Mouse (Mus musculus) hindbrain, embryonic 11.5 days (tissue): ENCODE data around the gene Spink2. TPM values are rescaled to one million over a fixed set of nuclear protein-coding genes. Genes with fewer than 3 reads are reported as not detected.

Experiments used
- ATAC-seq: fragments of 200-750 bp; cut with Nextera tagmentation; 2 replicates; pipeline ENCODE4 v1.8.0; 2017; ENCODE audit warnings: mild to moderate bottlenecking, moderate TSS enrichment, moderate library complexity; ENCODE audit not compliant: low FRiP score
- DNase-seq: peaks from one replicate; pipeline ENCODE4 v3.0.0-alpha.2; 2015; ENCODE audit warnings: low spot score
- H3K27ac ChIP-seq: fragments of 300-500 bp; sonication (generic); 2 replicates; pipeline ENCODE4 v1.5.1; 2014; ENCODE audit warnings: mild to moderate bottlenecking, low read depth, low read length
- H3K27me3 ChIP-seq: fragments of 300-500 bp; sonication (generic); 2 replicates; pipeline ENCODE4 v1.6.1; 2014; ENCODE audit warnings: mild to moderate bottlenecking, low read length, moderate library complexity, mixed read lengths; ENCODE audit not compliant: control insufficient read depth, insufficient read depth
- H3K36me3 ChIP-seq: fragments of 300-500 bp; sonication (generic); 2 replicates; pipeline ENCODE4 v1.6.1; 2014; ENCODE audit warnings: mild to moderate bottlenecking, low read length, moderate library complexity, mixed read lengths; ENCODE audit not compliant: control insufficient read depth, insufficient read depth
- H3K4me1 ChIP-seq: fragments of 300-500 bp; sonication (generic); replicated peaks from 2 replicates; pipeline ENCODE4 v1.6.1; 2014; ENCODE audit warnings: low read length, mixed read lengths; ENCODE audit not compliant: control insufficient read depth, insufficient read depth
- H3K4me2 ChIP-seq: fragments of 300-500 bp; sonication (generic); replicated peaks from 2 replicates; pipeline ENCODE4 v1.6.1; 2014; ENCODE audit warnings: mild to moderate bottlenecking, low read depth, low read length
- H3K4me3 ChIP-seq: fragments of 300-500 bp; sonication (generic); 2 replicates; pipeline ENCODE4 v1.5.1; 2014; ENCODE audit warnings: low read depth, low read length
- H3K9ac ChIP-seq: fragments of 300-500 bp; sonication (generic); 2 replicates; pipeline ENCODE4 v1.6.1; 2014; ENCODE audit warnings: low read depth, low read length
- H3K9me3 ChIP-seq: fragments of 300-500 bp; sonication (generic); 2 replicates; pipeline ENCODE4 v1.6.1; 2016; ENCODE audit warnings: low read length; ENCODE audit not compliant: control insufficient read depth
- WGBS: fragments of 180-500 bp; shearing (Covaris S2); extraction: QIAGEN DNeasy Blood & Tissue Kit; methylation state at CpG from one replicate; pipeline ENCODE4 v1.1.7; 2014; 5-methylcytosine and 5-hydroxymethylcytosine counted together
- polyA plus RNA-seq: library from polyadenylated mRNA; unstranded; fragments of >200 nt; fragmentation: Nextera tagmentation; extraction: Ambion mirVana; gene quantifications from 2 replicates; pipeline ENCODE4 v1.2.1, GENCODE M21; 2014

Spink2 gene
- polyA plus RNA-seq, 1 experiment from 2014 or later, result 0.77 TPM

DNA sequence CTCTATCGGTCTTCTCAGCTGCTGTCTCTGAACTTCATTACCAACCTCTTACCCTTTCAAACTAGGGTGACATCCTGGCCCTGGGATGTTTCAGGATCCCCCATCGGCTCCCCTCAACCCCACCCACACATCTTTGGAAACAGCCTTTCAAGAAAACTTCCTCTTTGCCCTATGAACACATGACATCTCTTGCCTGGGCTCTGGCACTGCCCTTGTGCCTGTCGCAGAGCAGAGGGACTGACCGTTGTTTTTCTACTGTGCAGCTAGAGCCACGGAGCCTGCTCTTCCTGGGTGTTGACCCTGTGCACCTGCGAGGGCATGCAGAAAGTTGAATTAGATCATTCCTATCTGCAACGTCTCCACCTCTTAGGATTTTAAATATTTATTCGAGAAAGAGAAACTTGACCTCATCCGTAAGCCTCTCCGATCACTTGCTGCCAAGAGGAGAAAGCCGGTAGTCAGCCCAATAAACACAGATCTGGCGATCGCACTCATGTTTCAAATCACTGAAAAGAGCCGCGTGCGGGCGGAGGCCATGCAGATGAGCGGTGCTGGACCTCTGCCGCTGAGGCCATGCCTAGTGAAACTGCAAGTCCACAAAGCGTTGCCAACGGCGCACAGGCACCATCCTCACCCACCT lies 43.8 kb downstream of the Spink2 start:
- no peak overlapping the region for H3K27ac ChIP-seq
- 88% methylated on average over 22 of the region's 22 CpGs for WGBS
- H3K4me2 ChIP-seq, result no peak overlapping the region
- no peak for ATAC-seq
- H3K27me3 ChIP-seq, result no peaks in the 10 kb centered on the region
- no peaks in the 10 kb centered on the region for H3K9me3 ChIP-seq
- no peak overlapping the region for H3K4me3 ChIP-seq
- no peaks in the 10 kb centered on the region for H3K36me3 ChIP-seq
- no peak overlapping the region for H3K9ac ChIP-seq
- DNase-seq, result no peak
- H3K4me1 ChIP-seq, result no peaks in the 10 kb centered on the region

DNA sequence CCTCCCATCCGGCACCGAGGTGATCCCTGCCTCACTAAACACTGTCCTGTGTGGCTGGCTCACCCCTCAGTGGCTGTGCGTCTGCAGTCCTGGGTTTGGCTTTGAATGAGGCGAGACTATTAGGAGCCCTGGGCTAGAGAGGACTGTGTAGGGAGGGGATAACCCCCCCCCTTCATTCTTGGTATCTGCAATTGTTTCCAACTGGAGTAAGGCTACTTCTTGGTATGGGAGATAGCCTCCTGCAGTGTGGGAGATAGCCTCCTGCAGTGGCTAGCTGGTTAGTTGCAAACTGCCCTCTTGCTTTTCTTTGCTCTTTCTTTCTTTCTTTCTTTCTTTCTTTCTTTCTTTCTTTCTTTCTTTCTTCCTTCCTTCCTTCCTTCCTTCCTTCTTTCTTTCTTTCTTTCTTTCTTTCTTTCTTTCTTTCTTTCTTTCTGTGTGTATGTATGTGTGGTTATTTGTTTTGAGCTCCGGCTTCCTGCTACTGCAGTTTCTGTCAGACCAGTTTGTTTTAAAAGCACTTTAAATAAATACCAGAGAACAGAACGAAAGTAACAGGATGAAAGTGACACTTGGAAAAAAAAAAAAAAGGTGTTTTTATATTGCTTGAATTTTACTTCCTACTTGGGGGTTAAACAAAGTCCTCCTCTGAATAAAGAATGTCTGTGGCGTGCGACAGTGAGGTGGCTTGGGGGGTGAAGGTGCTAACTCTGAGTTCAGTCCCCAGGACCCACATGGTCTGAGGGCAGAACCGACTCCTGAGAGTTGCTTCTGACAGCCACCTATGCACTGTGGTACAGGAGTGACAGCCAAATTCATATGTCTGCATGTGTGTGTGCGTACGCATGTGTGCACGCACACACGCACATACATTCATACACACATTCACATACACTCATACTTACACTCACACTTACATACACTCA lies 45.3 kb downstream of the Spink2 start:
- H3K4me2 ChIP-seq, result no peak overlapping the region
- H3K27me3 ChIP-seq, result no peaks in the 10 kb centered on the region
- H3K4me1 ChIP-seq, result no peaks in the 10 kb centered on the region
- DNase-seq, result no peak
- ATAC-seq, result no peak
- no peak overlapping the region for H3K9ac ChIP-seq
- H3K36me3 ChIP-seq, result no peaks in the 10 kb centered on the region
- H3K27ac ChIP-seq, result no peak overlapping the region
- no peak overlapping the region for H3K4me3 ChIP-seq
- WGBS, result 69% methylated on average over 13 of the region's 13 CpGs
- no peaks in the 10 kb centered on the region for H3K9me3 ChIP-seq

DNA sequence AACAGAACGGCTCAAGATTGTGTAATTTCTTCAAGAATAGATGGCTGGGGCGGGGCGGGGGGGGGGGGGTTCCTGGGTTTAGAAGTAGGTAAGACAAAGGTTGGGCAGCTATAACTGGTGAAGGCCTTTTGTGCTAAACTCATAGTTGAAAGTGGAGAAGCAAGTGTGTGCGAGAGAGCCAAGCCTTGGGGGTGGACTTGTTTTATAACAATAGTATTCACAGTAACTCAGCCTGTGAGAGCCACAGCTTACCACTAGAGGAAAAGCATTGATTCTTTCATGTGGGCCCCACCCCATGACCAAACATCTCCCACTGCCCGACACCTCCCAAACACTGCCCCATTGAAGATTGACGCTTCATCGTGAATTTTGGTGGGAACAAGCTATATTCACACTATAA lies 47.7 kb downstream of the Spink2 start:
- H3K36me3 ChIP-seq, result no peaks in the 10 kb centered on the region
- no peak for DNase-seq
- H3K4me1 ChIP-seq, result no peaks in the 10 kb centered on the region
- no peak overlapping the region for H3K4me3 ChIP-seq
- no peak overlapping the region for H3K9ac ChIP-seq
- no peaks in the 10 kb centered on the region for H3K9me3 ChIP-seq
- no peaks in the 10 kb centered on the region for H3K27me3 ChIP-seq
- no peak for ATAC-seq
- 91% methylated on average over 7 of the region's 7 CpGs for WGBS
- no peak overlapping the region for H3K4me2 ChIP-seq
- H3K27ac ChIP-seq, result no peak overlapping the region

DNA sequence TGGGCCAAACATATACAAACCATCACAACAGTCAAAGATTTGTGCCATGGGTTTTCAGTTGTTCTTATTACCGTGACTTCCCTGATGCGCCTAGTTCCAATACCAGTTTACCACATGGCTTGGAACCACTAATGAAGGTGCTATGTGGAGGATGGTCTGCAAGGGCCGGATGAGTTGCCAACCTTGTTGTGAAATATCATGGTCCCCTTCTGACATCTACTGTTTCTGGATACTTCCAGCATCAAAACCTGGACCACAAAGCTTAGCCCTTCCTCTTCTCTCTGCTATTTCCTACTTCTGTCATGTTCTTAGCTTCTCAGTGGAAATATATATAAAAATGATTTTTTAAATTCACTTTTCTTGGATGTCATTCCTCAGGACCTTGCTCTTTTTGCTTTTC lies 48.7 kb downstream of the Spink2 start:
- H3K9me3 ChIP-seq, result no peaks in the 10 kb centered on the region
- no peaks in the 10 kb centered on the region for H3K4me1 ChIP-seq
- H3K4me3 ChIP-seq, result no peak overlapping the region
- no peak for ATAC-seq
- DNase-seq, result no peak
- no peak overlapping the region for H3K9ac ChIP-seq
- no peak overlapping the region for H3K4me2 ChIP-seq
- H3K27ac ChIP-seq, result no peak overlapping the region
- H3K36me3 ChIP-seq, result no peaks in the 10 kb centered on the region
- 92% methylated on average over 3 of the region's 3 CpGs for WGBS
- H3K27me3 ChIP-seq, result no peaks in the 10 kb centered on the region

DNA sequence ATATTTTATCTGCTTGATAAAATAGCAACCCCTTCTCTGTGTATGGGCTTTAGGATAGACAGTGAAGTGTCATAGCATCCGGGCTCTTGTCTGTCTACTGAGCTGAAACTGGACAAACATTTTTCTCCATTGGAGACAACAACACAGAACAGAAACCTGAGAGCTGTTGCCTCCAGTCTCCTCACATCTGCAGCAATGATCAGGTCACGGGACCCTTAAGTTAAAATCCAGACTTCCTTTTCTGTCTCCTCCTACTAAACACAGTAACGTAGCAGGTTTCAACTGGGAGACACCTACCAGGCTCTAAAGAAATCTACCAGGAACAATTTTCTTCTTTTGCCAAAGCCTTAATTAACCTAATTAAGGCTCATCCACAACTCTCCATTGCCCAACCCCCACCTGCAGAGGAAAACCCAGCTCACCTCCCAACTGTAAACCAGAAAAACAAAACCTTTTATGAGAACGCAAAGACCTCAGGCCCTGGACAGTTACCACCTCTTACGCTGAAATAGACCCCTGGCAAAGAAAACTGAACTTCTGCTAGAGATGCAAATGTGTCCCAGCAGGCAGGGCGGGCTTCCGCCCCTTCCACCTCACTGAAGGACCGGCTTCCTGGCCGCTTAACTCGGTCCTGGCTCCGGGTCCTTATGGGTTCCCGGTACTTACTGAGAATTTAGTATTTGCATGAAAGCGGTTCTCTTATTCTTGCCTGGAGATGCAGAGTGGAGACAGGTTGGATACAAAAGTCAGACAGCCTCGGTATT lies 53.3 kb downstream of the Spink2 start:
- H3K4me3 ChIP-seq, result no peak overlapping the region
- 43% methylated on average over 14 of the region's 14 CpGs for WGBS
- no peak overlapping the region for H3K27ac ChIP-seq
- no peak for ATAC-seq
- no peaks in the 10 kb centered on the region for H3K4me1 ChIP-seq
- no peak overlapping the region for H3K4me2 ChIP-seq
- no peaks in the 10 kb centered on the region for H3K36me3 ChIP-seq
- H3K9ac ChIP-seq, result no peak overlapping the region
- no peak for DNase-seq
- H3K9me3 ChIP-seq, result no peaks in the 10 kb centered on the region
- no peaks in the 10 kb centered on the region for H3K27me3 ChIP-seq

DNA sequence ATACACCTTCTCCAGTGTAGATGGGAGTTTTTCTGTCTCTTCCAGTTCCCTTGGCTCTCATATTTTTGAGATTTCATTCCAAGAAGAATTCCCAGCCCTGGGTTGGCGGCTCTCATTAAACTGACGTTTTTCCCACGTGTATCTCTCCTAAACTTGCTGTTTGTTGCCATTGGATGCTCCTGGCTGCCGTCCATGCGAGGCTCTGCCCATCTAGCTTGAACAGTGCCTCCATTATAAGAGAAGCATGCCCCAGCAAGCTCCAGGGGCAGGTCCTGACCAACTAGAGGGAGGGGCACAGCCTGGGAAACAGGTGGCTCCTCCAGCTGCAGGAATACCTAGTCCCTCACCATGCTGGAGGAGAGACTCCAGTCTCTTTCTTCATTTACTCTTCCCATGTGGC lies 54.3 kb downstream of the Spink2 start:
- Histone ChIP-seq H3K4me3 (no peak overlapping the region), H3K9ac (no peak overlapping the region), H3K27ac (no peak overlapping the region), H3K9me3 (no peaks in the 10 kb centered on the region), H3K4me2 (no peak overlapping the region), H3K4me1 (no peaks in the 10 kb centered on the region), H3K27me3 (no peaks in the 10 kb centered on the region), H3K36me3 (no peaks in the 10 kb centered on the region)
- ATAC-seq (no peak), DNase-seq (no peak)
- WGBS, result 73% methylated on average over 5 of the region's 5 CpGs

DNA sequence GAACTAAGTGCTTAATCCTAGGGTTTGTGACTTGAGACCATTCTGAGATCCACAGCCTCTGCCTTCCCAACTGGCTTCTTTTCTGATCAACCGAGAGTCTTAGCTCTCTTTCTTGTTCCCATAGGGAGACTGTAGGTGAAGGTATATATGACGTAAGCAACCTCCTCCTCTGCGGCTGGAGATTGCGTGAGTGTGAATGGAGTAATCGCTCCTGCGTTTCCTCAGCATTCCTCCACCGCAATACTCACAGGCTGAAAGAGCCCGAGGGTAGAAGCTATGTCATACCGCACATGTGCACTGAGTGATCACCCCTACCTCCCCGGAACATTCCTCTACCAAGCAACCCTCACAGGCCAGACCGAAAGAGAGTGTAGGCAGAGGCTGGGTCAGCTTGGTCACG lies 55.7 kb downstream of the Spink2 start:
- ATAC-seq, result no peak
- Histone ChIP-seq H3K27ac (no peak overlapping the region), H3K4me2 (no peak overlapping the region), H3K4me3 (no peak overlapping the region), H3K4me1 (no peaks in the 10 kb centered on the region), H3K9me3 (no peaks in the 10 kb centered on the region), H3K36me3 (no peaks in the 10 kb centered on the region), H3K9ac (no peak overlapping the region), H3K27me3 (no peaks in the 10 kb centered on the region)
- DNase-seq, result no peak
- 90% methylated on average over 12 of the region's 12 CpGs for WGBS
